Mouse (Mus musculus) G1E (cell line): ENCODE data around the gene Dnajc10.

Experiments
- CTCF ChIP-seq: IDR thresholded peaks from 2 replicates; pipeline ENCODE4 v1.5.1; 2012; ENCODE audit warnings: low read depth, low read length, inconsistent platforms, mixed read lengths
- GATA1 ChIP-seq: IDR thresholded peaks from 2 replicates; pipeline ENCODE4 v1.6.1; 2012; ENCODE audit warnings: borderline replicate concordance, low read length, inconsistent platforms, mixed read lengths

- TF ChIP-seq CTCF = no peak
- TF ChIP-seq GATA1 = no peak
Measured at GRCm38 (mm10) chr2:80275136-80275535, 40.1 kb upstream of the Dnajc10 start.
